Mouse (Mus musculus): ENCODE measurements at regions not wholly inside any gene's neighbourhood (a gene's known extent, or its start where the extent isn't known, plus 50 kb on each side); places are given as distances from the start of the nearest gene placed in this dataset.
"Not testable (repeated sequence)": the region's sequence is repeated elsewhere in the genome, so short reads cannot be mapped to it uniquely, and the experiment has no call there.

GRCm38 (mm10) chr1:23316288-23316687 lies 81.3 kb downstream of the Ogfrl1 start:
- DNase-seq (ENCODE audit: low read depth, low spot score) = not testable (repeated sequence)

DNA sequence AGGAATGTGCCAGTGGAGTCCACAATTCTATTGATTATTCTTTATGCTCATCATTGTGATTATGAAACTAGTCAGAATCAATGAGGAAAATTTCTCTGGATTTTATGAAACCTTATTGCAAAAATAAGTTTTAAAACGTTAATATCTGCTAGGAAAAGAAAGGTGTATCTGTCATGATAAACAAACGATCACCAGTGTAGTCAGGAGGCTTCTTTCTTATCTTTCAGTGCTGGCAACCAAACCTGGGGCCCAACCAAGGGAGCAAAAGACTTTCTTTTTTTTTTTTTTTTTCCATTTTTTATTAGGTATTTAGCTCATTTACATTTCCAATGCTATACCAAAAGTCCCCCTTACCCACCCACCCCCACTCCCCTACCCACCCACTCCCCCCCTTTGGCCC lies 82.7 kb downstream of the Ogfrl1 start:
- not testable (repeated sequence) for DNase-seq (ENCODE audit: low read depth, low spot score)

- DNase-seq (ENCODE audit: low read depth, low spot score) = no peak
Measured at GRCm38 (mm10) chr1:23292718-23293117, 104.9 kb downstream of the Ogfrl1 start.

- peak; percentile 55 for DNase-seq (ENCODE audit: low read depth, low spot score)
Measured at GRCm38 (mm10) chr1:23286741-23287140, 110.8 kb downstream of the Ogfrl1 start.

DNA sequence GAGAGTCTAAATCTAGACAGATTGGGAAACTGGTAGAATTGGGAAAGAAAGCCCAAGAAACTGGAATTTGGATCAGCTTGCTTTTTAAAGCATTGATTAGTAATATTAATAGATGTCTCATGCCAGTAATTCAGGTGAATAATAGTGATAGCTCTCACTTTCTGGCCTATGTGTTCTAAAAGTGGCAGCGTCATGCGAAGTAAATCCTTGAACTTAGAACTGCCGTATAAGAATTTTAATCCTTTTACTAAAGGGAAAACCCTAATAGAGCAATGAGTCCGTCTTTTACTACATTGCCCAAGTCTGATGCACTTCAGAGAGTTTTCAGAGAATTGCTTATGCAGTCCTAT lies 114.7 kb downstream of the Ogfrl1 start:
- DNase-seq (ENCODE audit: low read depth, low spot score) = no peak

- DNase-seq (ENCODE audit: low read depth, low spot score) = no peak
Measured at GRCm38 (mm10) chr1:23282215-23282869, 115.2 kb downstream of the Ogfrl1 start.

GRCm38 (mm10) chr1:23279827-23280226 lies 117.7 kb downstream of the Ogfrl1 start:
- DNase-seq (ENCODE audit: low read depth, low spot score) = no peak

GRCm38 (mm10) chr1:23272077-23272476 lies 125.5 kb downstream of the Ogfrl1 start:
- DNase-seq (ENCODE audit: low read depth, low spot score) = no peak

- no peak for DNase-seq (ENCODE audit: low read depth, low spot score)
Measured at GRCm38 (mm10) chr1:23270910-23271822, 126.4 kb downstream of the Ogfrl1 start.

GRCm38 (mm10) chr1:23268062-23268461 lies 129.5 kb downstream of the Ogfrl1 start:
- DNase-seq (ENCODE audit: low read depth, low spot score) = no peak

DNA sequence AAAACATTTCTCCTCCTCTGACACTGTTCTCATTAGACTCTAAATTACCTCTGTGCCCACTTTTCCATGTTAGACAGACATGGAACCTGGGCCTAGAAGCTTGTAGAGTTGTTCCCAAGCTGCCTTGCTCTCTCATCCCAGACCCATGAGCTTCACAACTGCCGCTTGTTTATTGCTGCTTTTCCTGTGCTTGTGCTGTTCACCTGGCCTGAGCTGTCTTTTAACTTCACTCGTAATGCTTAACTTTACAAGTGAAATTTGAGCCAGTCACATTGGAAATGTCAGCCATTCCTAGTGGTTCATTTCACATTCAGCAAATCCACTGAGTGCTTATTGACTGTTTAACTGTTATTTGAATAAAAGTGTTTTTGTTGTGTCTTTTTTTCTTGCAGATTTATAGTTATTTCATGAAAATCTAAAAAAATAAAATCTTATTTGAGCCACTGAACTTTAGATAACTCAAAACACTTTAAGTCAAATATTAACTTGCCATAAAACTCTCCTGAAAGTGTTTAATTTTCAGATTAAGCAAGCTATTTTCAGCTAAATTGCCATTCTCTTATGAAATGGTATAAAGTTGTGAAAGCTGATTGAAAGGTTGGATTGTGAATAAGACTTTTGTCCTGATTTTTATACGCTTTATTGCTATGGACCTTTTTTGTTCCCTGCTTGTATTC lies 131.9 kb downstream of the Ogfrl1 start:
- no peak for DNase-seq (ENCODE audit: low read depth, low spot score)

- DNase-seq (ENCODE audit: low read depth, low spot score) = no peak
Measured at GRCm38 (mm10) chr1:23264251-23264650, 133.3 kb downstream of the Ogfrl1 start.

DNA sequence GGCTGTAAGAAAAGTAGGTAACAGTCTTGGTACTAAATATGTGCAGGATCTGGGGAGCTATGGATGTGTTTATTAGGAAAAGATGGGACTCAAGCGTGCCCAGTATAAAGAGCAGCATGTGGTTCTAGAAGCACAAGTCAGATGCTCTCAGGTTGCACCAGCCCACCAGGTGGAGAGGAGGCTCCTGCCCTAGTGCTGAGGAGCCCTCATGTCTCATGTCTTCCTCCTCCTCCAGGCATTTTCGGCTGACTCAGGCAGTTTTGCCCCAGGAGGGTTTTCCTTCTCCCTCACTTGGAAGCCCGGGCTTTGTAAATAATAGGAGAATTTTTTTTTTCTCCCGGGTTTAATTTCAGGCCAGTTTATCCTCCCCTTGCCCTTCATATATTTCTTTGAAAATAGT lies 133.8 kb downstream of the Ogfrl1 start:
- DNase-seq (ENCODE audit: low read depth, low spot score) = no peak

DNA sequence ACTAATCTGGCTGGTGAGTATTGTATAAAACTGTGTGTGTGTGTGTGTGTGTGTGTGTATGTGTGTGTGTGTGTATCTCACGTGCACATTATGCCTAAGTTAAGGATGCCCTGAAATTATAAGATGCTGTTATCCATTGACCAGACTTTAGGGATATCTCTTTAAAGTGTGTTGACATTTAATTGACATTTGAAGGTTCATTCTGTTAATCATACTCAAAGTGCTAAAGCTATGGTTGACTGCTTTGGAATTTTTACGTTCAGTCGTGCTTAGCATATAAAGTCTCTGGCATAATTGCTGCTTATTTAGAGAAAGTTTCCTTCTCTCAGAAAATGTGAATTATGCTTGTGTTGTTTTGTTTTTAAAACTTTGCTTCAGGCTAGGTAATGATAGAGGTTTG lies 135.9 kb downstream of the Ogfrl1 start:
- no peak for DNase-seq (ENCODE audit: low read depth, low spot score)

DNA sequence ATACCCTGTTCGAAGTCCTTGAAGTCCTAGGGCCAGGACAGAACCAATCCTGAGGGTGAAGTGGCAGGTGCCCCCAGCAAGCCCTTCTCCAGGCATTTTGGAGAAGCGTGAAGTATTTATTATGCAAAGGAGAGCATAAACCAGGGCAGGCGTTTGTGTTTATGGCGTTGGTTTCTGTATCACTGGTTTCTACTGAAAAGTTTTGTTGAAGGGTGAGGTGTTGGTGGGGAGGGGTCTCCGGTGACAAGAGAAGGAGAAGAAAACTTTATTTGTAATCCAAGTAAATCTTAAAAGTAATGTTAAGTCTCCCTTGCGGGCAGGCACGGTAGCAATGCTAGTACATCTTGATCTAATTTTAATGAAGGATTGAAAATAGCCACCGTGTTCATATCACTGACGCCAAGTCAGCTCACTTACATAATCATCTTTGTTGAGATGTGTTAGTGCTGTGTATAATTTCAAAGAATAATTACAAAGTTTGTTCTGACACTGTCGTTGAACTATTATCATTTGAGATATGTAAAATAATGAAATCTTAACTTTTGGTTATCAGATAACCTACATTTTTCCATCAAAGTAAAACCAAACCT lies 140.2 kb downstream of the Ogfrl1 start:
- DNase-seq (ENCODE audit: low read depth, low spot score) = no peak

DNA sequence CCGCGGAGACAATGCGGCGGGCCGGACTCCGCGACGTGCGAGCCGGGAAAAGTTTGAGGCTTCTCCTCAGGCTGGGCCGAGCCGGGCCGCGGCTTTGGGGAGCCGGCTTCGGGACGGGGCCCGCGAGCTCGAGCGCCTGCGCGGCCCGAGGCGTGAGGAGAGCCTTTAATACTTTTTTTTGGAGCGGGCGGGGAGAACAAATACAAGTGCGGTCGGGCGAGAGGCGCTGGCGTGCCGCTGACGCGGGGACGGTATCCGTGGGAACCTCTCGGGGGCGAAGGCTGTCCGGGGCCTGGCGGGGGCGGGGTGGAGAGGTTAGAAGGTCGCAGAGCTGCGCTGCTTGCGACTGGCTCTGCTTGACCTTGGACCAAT lies 141.0 kb downstream of the Ogfrl1 start:
- DNase-seq (ENCODE audit: low read depth, low spot score) = peak; percentile 76

GRCm38 (mm10) chr1:23255925-23256629 lies 141.5 kb downstream of the Ogfrl1 start:
- DNase-seq (ENCODE audit: low read depth, low spot score) = peak; percentile 95

GRCm38 (mm10) chr1:23254235-23254634 lies 143.3 kb downstream of the Ogfrl1 start:
- no peak for DNase-seq (ENCODE audit: low read depth, low spot score)

DNA sequence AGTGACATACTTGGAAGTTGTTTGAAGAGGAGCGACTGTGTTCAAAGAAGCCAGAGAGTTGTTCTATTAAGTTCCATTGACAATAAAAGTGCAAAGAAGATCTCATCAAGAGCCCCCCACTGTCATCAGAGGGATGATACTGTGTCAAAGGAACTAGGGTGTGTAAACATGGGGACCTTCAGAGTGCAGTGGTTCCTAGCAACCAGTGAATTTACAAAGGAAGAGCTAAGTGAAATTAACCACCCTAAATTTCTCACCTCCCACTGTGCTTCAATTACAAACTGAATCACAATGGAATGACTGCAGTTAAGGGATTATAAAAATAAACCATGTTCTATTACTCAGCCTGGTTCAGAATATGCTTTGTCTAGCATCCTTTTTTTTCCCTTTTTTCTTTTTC lies 129.5 kb upstream of the 4933415F23Rik start:
- no peak for DNase-seq (ENCODE audit: low read depth, low spot score)

- DNase-seq (ENCODE audit: low read depth, low spot score) = no peak
Measured at GRCm38 (mm10) chr1:23228478-23228877, 126.4 kb upstream of the 4933415F23Rik start.

- DNase-seq (ENCODE audit: low read depth, low spot score) = peak; percentile 14
Measured at GRCm38 (mm10) chr1:23214462-23215158, 112.6 kb upstream of the 4933415F23Rik start.

Data from R1 (cell line).